Mouse (Mus musculus): ENCODE measurements around the gene Rapgef1.
A peak's percentile ranks its signal among the peaks of the same experiment; 100 is the strongest.

Rapgef1 gene

GRCm38 (mm10) chr2:29619484-29620300 is at the start of gene Rapgef1:
Gene Rapgef1 (plus strand): TSS chr2:29619720.
- DNase-seq (ENCODE audit: low spot score): peak; percentile 83

GRCm38 (mm10) chr2:29571921-29572700 is 47.4 kb upstream of the Rapgef1 start:
- DNase-seq (ENCODE audit: low spot score): no peak

DNA sequence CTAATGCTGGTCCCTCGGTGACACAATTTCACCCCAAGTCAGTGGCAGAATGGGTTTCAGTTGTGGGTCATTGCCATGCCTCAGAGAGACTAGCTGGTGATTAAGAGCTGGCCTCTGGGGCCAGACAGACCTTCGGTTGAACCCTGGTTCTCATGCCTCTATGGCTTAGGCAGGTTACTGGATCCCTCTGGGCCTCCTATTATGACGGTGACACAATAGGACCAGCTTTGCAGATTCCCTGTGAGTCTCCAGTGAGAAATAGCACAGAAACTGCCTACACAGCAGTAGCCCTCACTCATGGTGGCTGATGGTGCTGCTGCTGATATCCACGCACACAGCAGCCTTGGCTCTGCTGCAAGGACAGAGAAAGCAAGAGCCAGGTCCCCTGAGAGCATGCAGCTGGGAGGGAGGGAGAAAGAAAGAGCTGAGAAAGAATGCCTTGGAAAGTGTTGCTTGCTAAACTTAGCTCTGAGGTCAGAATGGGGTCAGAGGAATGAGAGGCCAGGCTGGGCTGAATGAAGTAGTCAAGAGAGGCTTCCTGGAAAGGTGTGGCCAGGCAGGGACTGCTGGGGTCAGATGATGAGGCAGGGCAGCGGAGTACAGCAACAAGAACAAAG is 46.6 kb upstream of the Rapgef1 start:
- no peak for DNase-seq (ENCODE audit: low spot score)

DNA sequence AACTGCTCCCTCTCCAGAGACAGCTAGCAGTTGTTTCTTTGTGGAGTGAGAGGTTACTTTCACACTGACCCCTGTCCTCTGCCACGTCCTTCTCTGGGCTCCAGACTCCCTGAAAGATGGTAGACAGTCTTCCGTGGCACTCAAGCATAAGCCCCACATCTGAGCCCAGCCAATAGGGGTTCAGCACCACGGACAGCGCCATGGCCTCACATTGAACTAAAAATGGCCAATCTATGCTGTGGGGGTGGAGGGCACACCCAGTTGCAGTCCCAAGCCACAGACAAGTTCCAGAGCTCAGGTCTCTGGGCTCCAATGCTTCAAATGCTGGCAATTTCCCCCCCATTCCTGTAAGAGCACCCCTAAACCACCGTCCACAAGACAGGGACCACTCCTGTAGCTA is 45.9 kb upstream of the Rapgef1 start:
- DNase-seq (ENCODE audit: low spot score): peak; percentile 23

DNA sequence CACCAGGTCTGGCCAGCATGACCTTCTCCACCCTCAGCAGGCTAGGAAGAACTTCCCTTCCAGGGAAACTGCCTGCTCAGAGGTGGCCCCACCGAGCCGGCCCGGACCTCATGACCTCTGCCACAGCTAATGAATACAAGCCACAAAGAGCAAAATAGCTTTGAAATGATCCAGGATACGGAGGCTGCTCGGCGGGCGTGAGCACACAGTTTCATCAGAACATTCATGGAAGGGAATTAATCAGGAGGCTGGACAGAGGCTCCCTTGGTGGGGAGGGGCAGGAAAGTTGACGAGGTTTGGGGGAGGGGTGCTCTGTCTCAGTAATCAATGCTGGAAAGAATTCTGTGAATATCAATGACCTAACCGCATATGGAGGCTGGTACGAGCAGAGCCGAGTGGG is 45.3 kb upstream of the Rapgef1 start:
- no peak for DNase-seq (ENCODE audit: low spot score)

DNA sequence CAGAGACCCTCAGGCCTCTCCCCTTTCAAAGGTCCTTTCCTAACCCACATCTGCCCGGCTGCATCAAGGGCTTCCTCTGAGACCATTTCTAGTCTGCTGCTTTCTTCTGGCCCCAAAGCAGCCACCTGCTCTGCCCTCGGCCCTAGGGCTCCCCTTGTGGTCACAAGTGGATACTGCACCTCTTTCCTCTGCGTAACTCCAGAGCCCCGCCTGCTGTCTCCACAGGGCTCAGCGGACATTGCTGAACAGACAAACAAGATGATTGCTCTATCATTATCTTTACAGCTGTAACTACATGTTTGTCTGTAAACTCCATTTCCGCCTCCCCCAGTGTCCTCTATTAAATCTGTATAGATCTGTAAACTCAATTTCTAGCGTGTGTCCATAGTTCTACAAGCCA is 37.1 kb upstream of the Rapgef1 start:
- DNase-seq (ENCODE audit: low spot score): peak; percentile 80

DNA sequence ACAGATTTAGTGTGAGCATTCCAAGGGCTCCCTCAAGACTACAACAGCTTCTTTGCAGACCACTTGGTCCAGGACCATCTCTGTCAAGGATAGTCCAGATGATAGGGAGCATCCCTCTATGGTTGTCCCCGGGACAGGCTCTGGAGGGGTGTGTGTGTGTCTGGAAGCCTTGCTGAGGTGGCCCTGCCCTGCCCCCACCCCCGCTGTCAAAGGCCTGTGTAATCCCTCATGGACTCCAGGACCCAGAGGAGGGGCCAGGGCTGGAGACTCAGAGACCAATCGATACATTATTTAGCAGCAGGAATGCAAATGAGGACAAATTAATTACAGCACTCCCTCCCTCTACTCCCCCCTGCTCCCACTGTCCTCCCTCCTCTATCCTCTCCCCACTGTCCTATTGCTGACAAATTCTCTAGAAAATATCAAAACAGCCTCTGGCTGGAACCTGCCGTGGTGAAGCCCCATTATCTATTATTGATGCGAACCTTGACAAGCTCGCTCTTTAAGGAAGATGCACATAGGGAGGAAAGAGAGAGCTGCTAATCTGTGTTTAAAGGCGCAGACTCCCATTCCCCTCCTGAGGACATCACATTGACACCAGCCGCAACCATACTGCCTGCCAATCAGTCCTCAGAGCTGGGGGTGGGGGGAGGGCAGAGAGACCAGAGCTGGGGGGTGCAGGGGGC is 33.4 kb upstream of the Rapgef1 start:
- DNase-seq (ENCODE audit: low spot score): no peak

DNA sequence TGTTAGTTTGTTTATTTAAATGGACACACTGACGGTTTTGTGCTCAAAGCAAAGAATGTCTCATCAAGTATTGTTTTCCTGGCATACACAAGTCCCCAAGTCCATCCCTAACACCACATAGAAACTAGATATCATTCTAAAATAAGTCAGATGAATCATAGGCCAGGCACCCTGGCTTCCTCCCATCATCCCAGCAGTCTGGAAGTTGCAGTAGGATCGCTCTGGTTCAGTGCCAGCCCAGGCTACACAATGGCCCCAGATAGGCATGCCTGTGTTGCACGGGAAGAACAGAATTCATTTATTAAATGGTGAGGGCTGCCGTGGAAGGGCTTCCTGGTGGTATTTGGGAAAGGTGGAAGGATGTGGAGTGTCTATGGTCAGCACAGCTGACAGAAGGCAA is 31.5 kb upstream of the Rapgef1 start:
- no peak for DNase-seq (ENCODE audit: low spot score)

DNA sequence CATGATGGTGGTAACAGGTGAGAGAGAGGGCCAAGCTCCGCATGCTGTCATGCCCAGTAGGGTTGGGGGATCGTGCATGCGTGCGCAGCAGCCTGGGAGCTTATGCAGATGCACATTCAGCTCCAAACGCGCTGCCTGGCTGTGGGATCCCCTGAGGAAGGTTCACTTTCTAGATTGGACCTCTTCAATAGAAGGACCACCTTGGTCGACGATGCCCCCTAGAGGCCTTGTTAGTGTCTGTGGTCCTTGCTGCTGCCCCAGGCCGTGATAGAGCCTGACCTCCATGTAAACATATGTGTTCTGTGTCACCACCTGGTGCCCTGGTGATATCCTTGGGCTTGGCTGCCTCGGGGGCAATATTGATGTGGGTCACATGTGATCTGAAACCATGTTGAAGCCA is 30.3 kb upstream of the Rapgef1 start:
- DNase-seq (ENCODE audit: low spot score): no peak

GRCm38 (mm10) chr2:29591626-29592025 is 27.9 kb upstream of the Rapgef1 start:
- no peak for DNase-seq (ENCODE audit: low spot score)

- no peak for DNase-seq (ENCODE audit: low spot score)
These were observed 27.0 kb upstream of the Rapgef1 start for GRCm38 (mm10) chr2:29592537-29592936.

- peak; percentile 83 for DNase-seq (ENCODE audit: low spot score)
These were observed 15.6 kb upstream of the Rapgef1 start for GRCm38 (mm10) chr2:29603930-29604329.

- DNase-seq (ENCODE audit: low spot score): no peak
These were observed 13.9 kb upstream of the Rapgef1 start for GRCm38 (mm10) chr2:29605591-29605990.

DNA sequence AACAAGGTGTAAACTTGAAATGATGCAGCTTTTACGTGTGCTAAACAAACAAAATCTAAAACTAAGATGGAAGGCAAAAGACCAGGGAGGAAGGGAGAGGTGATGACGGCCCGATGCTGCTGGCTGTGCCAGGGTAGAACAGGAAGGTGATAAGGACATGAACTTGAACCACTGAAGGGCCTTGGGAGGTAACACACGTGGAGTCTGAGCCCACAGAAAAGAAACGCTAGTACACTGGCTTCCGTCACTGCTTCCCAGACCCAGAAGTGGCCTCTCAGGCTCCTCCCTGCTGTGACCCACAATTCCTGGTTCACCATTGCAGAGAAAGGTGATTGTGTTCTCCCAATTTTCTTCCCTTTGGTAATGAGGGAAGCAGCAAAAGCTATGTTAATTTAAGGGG is 13.1 kb upstream of the Rapgef1 start:
- no peak for DNase-seq (ENCODE audit: low spot score)

DNA sequence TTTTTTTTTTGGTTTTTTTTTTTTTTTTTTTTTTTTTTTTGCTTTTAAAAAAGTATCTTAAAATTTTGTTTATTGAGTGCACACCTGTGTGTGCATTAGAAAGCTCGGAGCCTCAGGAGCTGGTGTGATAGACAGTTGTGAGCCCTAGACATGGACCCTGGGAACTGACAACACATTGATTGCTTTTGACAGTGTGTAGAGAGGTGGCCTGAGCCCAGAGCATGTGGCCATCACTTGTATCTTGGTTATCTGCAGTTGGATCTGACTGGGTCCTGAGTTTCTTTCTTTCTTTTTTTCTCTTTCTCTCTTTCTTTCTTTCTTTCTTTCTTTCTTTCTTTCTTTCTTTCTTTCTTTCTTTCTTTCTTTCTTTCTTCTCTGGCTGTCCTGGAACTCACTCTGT is 2.2 kb upstream of the Rapgef1 start:
- DNase-seq (ENCODE audit: low spot score): no peak

DNA sequence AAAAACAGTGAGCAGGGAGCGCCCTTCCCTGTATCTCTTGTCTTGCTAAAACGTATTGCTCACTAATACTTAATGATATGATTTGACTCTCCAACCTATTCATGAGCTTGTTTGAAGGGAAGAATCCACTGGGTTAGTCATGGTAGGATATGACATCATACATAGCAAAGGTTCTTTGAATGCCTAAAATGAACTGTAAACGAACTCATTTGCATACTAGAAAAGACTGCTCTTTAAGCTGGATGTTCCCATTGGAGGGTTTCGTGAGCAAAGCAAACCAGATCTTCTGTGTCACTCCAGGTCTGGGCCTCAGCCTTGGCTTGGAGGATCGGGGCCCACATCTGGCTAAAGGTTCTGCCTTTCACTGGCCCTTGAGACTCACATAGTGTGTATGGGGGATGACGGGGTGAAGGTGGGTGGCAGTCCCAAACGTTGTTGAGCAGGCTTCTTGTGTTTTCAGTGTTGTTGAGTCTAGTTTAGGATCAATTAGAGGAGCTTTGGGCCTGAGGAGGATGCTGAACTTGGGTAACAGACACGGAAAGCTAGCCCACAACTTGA is 515 bp upstream of the Rapgef1 start:
- no peak for DNase-seq (ENCODE audit: low spot score)

DNA sequence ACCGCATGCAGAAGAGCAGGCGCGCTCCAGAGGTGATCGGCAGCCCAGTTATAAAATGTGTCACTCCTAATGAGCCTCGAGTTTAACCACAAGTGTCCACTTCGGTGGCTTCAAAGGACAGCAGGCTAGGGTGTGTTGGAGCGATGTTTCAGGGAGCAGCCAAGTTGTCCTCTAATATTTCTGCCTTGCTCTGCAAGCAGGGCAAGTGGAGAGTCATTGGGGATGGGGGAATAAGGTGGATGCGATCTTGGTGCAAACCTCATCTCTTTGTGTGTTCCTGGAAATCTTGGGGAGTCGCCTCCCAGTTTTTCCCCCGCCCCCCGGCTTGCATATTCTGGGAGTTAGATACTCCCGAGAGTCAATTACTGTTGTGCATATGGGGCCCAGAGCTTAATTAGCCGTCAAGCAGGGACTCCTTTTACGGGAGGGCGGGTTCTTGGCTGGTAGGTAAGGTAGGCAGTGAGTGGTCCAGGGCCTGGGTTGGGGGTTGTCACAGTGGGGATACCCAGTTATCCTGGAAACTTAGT is 844 bp downstream of the Rapgef1 start:
- DNase-seq (ENCODE audit: low spot score): no peak

- no peak for DNase-seq (ENCODE audit: low spot score)
These were observed 1.6 kb downstream of the Rapgef1 start for GRCm38 (mm10) chr2:29621163-29621562.

GRCm38 (mm10) chr2:29621636-29622035 is 2.1 kb downstream of the Rapgef1 start:
- no peak for DNase-seq (ENCODE audit: low spot score)

DNA sequence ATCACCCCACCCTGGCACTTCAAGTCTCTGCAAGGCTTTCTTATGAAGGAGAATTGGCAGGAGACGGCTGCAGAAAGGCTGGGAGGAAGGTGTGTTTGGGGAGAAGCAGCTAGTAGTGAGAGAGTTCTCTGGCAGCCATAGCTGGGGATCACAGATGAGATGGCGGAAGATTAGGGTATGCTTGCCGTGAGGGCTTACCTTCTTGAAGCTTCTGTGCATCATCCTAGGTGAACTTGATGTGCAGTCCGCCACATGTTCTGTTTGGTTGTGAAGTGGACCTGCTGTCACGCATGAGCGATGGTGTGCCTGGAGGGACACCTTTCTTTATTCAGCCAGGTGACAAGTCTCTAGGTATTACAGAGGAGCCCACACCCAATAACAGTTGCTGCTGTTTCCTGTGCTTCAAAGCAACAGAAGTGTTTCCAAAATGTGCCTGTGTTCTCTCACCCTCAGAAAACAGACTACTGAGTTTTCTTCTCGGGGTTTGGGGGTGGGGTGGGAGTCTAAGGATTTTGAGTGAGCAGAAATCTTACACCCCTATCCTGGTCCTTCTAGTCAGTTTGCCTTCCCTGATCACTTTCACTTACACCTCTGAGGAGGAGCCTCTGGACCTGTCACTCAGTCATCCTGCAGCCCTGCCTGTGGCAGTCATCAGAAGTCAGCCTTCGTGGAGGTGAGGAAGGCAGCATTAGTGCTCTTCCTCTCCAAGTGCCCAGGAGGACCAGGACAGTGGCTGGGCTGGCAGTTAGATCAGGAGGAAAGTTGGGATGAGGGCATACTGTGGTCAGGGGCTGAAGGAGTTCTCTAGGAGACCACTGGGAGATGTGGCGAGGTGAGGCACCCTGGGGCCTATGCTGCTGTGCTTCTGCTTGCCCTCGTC is 2.8 kb downstream of the Rapgef1 start:
- no peak for DNase-seq (ENCODE audit: low spot score)

Data from layer of hippocampus, adult 11-12 months (tissue).